Mouse (Mus musculus): Measurements from ENCODE around the gene Col5a1. TPM values are rescaled to one million over a fixed set of nuclear protein-coding genes. Genes with fewer than 3 reads are reported as not detected.

Gene Col5a1
- polyA plus RNA-seq, 1 experiment: 5.4 TPM

DNA sequence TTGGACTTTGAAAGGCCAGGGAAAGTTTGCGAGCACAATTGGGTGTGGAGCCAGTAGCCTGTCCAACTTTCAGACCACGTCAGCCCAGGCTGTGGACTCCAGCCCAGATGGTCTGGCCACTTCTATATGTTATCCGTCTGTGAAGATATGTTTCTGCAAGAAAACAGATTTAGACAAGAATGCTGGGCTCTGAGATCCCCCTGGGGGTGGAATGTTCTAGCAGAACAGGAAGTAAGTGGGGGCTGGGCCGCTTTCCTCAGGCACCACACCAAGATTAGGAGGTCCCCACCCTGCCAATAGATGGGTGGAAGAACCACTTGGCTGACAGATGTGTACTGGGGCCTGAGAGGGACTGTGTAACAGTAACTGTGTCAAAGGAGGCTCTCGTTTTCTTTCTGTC is 37.8 kb upstream of the Col5a1 start:
- H3K27me3 ChIP-seq (ENCODE audit: control insufficient read depth, insufficient read depth, low read length): no peaks in the 10 kb centered on the region
- H3K27ac ChIP-seq (ENCODE audit: insufficient read depth, low read length): no peak overlapping the region

DNA sequence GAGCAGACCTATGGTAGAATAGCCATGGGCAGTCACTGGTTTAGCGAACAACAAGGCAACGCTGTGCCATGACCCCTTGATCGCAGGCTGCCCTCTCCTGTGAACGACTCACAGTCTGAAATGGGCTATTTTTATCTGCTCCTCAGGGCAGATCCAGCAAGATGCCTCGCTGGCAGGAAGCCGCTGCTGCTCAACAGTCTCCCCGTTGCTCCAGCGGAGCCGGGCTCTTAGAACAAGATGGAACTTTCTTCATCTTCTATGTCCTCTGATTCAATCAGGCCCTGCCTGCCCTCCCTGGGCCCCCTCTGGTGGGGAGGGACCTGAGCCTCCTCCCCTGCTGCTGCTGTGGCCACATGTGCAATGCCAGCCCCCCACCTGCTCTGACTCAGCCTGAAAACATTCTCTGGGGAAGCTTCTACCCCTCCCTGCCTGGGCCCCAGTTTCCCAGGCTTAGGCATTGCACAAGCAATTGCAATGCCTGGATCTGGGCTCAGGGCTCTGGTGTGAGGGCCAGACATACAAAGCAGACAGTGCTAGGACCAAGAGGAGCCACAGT is 27.8 kb upstream of the Col5a1 start:
- Histone ChIP-seq H3K27ac (ENCODE audit: insufficient read depth, low read length) (no peak overlapping the region), H3K4me1 (ENCODE audit: control insufficient read depth, insufficient read depth, insufficient read length) (no peaks in the 10 kb centered on the region), H3K4me3 (ENCODE audit: extremely low read depth, insufficient read depth, insufficient read length) (no peak overlapping the region), H3K36me3 (ENCODE audit: control insufficient read depth, insufficient read depth, low read length) (no peaks in the 10 kb centered on the region), H3K27me3 (ENCODE audit: control insufficient read depth, insufficient read depth, low read length) (no peaks in the 10 kb centered on the region)
- no peak for DNase-seq (ENCODE audit: low read depth in 1 of 2, low spot score in 2 of 2)
- WGBS: 56% methylated on average over 9 of the region's 9 CpGs
- TF ChIP-seq CTCF (IDR thresholded peaks at IDR 0.05; ENCODE audit: extremely low read depth, insufficient read depth, insufficient read length, insufficient replicate concordance): no peak
- TF ChIP-seq POLR2A (IDR thresholded peaks at IDR 0.05; ENCODE audit: low read depth, low read length): no peak

More for the DNA sequence above, 37.8 kb upstream of the Col5a1 start:
- H3K4me3 ChIP-seq (ENCODE audit: extremely low read depth, insufficient read depth, insufficient read length): no peak overlapping the region
- H3K4me1 ChIP-seq (ENCODE audit: control insufficient read depth, insufficient read depth, insufficient read length): no peaks in the 10 kb centered on the region
- H3K36me3 ChIP-seq (ENCODE audit: control insufficient read depth, insufficient read depth, low read length): no peaks in the 10 kb centered on the region
- 67% methylated on average over 5 of the region's 5 CpGs for WGBS
- TF ChIP-seq CTCF (IDR thresholded peaks at IDR 0.05; ENCODE audit: extremely low read depth, insufficient read depth, insufficient read length, insufficient replicate concordance) (no peak), POLR2A (IDR thresholded peaks at IDR 0.05; ENCODE audit: low read depth, low read length) (no peak)
- no peak for DNase-seq (ENCODE audit: low read depth in 1 of 2, low spot score in 2 of 2)

DNA sequence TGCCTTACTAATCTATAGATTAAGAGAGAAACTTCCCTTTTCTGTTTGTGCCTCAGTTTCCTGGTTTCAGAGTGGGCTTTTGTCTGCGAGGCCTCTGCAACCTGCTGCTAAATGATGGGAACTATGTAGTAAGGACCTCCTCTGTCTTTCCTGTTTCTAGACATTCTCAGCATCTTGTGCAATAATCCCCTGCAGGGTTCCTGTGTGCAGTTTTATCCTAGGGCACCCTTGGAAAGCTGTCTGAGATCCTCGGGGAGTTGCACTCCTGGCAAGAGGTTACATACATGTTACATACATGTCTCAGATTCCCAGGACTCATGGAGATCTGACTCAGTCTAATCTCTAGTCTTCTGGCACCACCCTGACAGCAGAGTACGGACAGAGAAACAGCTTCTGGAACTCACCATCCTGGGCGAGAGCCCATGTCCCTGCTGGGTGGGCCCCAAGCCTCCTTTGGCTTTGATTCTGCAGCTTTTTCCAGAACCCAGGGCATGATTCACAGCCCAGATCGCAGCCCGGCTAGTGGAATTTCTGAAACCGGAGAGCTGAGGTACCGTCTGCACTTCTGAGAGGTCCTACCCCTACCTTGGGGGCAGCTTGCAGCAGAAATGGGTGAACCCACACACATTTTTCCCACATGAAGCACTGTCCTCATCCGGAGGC is 24.5 kb upstream of the Col5a1 start:
- TF ChIP-seq POLR2A (IDR thresholded peaks at IDR 0.05; ENCODE audit: low read depth, low read length) (no peak), CTCF (IDR thresholded peaks at IDR 0.05; ENCODE audit: extremely low read depth, insufficient read depth, insufficient read length, insufficient replicate concordance) (no peak)
- DNase-seq (ENCODE audit: low read depth in 1 of 2, low spot score in 2 of 2): no peak
- Histone ChIP-seq H3K27me3 (ENCODE audit: control insufficient read depth, insufficient read depth, low read length) (no peaks in the 10 kb centered on the region), H3K4me3 (ENCODE audit: extremely low read depth, insufficient read depth, insufficient read length) (no peak overlapping the region), H3K4me1 (ENCODE audit: control insufficient read depth, insufficient read depth, insufficient read length) (no peaks in the 10 kb centered on the region), H3K36me3 (ENCODE audit: control insufficient read depth, insufficient read depth, low read length) (no peaks in the 10 kb centered on the region), H3K27ac (ENCODE audit: insufficient read depth, low read length) (no peak overlapping the region)
- WGBS: 83% methylated on average over 9 of the region's 9 CpGs

DNA sequence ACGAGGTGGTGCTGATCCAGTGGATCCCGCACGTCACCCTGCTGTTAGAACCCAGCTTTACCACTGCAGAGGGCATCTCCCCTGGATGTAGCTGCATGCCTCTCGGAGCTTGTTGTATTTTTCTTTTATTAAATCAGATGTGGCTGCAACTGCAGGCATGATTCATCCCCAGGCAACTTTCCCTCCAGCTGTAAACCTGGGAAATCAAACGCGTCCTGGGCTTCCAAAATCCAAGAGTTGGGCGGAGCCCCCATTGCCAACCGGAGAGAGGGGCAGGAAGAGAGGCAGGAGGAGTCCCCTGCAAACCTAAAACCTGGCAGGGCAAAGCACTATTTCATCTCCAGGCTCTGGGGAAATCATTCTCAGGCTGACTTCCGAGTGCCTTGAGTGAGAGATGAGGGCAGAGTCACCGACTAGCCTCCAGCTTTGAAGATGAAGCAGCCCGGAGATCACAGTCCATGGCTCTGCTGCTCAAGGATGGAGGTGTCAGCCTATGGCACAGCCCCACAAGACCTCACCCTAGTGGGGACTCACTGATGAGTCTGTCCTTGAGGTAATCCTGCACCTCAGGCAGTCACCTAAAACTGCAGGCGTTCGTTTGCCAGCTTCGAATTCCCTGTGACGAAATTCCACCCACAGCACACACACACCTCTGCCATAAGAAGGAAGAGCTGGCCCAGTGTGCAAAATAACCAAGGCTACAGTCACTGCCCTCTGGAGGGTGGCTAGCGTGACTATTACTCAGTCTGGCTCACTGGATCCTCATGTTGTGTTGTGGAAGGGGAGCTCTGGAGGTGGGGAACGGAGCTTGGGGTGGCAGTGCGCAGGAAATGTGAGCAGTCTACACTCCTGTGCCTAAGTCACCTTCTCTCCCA is 21.5 kb upstream of the Col5a1 start:
- WGBS: 73% methylated on average over 18 of the region's 18 CpGs
- no peak for DNase-seq (ENCODE audit: low read depth in 1 of 2, low spot score in 2 of 2)
- no peaks in the 10 kb centered on the region for H3K27me3 ChIP-seq (ENCODE audit: control insufficient read depth, insufficient read depth, low read length)
- H3K27ac ChIP-seq (ENCODE audit: insufficient read depth, low read length): no peak overlapping the region
- TF ChIP-seq POLR2A (IDR thresholded peaks at IDR 0.05; ENCODE audit: low read depth, low read length) (no peak), CTCF (IDR thresholded peaks at IDR 0.05; ENCODE audit: extremely low read depth, insufficient read depth, insufficient read length, insufficient replicate concordance) (no peak)
- no peaks in the 10 kb centered on the region for H3K4me1 ChIP-seq (ENCODE audit: control insufficient read depth, insufficient read depth, insufficient read length)
- no peak overlapping the region for H3K4me3 ChIP-seq (ENCODE audit: extremely low read depth, insufficient read depth, insufficient read length)
- H3K36me3 ChIP-seq (ENCODE audit: control insufficient read depth, insufficient read depth, low read length): no peaks in the 10 kb centered on the region

DNA sequence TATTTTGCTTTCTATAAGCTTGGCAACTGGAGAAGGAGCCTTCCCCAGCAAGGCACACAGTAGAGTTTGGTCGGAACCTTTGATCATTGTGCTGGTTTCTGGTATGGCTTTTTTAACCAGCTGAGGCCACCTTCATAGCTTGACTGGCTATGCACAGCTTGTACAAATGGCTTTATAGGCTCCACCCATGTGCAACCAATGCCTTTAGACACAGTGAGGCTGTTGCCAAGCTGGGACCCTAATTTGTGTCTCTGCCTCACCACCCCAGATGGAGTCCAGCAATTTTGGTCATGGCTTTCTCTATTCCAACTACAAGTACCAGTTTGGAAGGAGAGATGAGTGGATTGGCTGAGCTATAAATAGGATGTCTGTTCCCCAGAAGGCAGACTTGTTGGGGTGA is 15.6 kb upstream of the Col5a1 start:
- no peaks in the 10 kb centered on the region for H3K36me3 ChIP-seq (ENCODE audit: control insufficient read depth, insufficient read depth, low read length)
- WGBS: 86% methylated on average over 1 of the region's 1 CpGs
- H3K27ac ChIP-seq (ENCODE audit: insufficient read depth, low read length): no peak overlapping the region
- no peaks in the 10 kb centered on the region for H3K27me3 ChIP-seq (ENCODE audit: control insufficient read depth, insufficient read depth, low read length)
- no peaks in the 10 kb centered on the region for H3K4me1 ChIP-seq (ENCODE audit: control insufficient read depth, insufficient read depth, insufficient read length)
- TF ChIP-seq POLR2A (IDR thresholded peaks at IDR 0.05; ENCODE audit: low read depth, low read length) (no peak), CTCF (IDR thresholded peaks at IDR 0.05; ENCODE audit: extremely low read depth, insufficient read depth, insufficient read length, insufficient replicate concordance) (no peak)
- no peak for DNase-seq (ENCODE audit: low read depth in 1 of 2, low spot score in 2 of 2)
- no peak overlapping the region for H3K4me3 ChIP-seq (ENCODE audit: extremely low read depth, insufficient read depth, insufficient read length)

DNA sequence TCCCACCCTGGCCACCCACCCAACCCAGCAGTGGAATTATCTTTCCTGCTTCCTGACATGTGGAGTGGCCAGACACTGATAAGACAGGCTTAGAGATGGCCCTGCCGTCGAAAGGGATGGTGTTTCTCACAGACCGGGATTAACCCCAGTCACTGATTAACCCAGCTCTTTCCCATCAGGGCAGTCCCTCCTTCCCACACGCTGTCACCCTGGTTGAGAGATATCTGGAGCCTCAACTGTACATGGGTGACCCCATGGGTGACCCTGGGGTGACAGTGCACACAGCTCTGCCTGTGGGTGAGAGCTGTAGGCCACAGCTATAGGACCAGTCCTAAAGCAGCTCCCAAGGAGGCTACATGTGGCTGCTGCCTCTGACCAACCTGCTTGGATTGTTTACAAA is 15.2 kb upstream of the Col5a1 start:
- Histone ChIP-seq H3K4me3 (ENCODE audit: extremely low read depth, insufficient read depth, insufficient read length) (no peak overlapping the region), H3K27me3 (ENCODE audit: control insufficient read depth, insufficient read depth, low read length) (no peaks in the 10 kb centered on the region), H3K36me3 (ENCODE audit: control insufficient read depth, insufficient read depth, low read length) (no peaks in the 10 kb centered on the region), H3K27ac (ENCODE audit: insufficient read depth, low read length) (no peak overlapping the region), H3K4me1 (ENCODE audit: control insufficient read depth, insufficient read depth, insufficient read length) (no peaks in the 10 kb centered on the region)
- DNase-seq (ENCODE audit: low read depth in 1 of 2, low spot score in 2 of 2): no peak
- TF ChIP-seq CTCF (IDR thresholded peaks at IDR 0.05; ENCODE audit: extremely low read depth, insufficient read depth, insufficient read length, insufficient replicate concordance) (no peak), POLR2A (IDR thresholded peaks at IDR 0.05; ENCODE audit: low read depth, low read length) (no peak)
- 63% methylated on average over 4 of the region's 4 CpGs for WGBS

All from spleen, adult 2 months (tissue).